Mouse (Mus musculus) heart, adult 10 weeks (tissue): Measurements from ENCODE around the gene Gm49325. TPM values are rescaled to one million over a fixed set of nuclear protein-coding genes. Genes with fewer than 3 reads are reported as not detected.

ENCODE experiments used
- polyA plus RNA-seq: library from polyadenylated mRNA; stranded (reverse); fragments of 350-450 nt; fragmentation: Illumina TruSeq; extraction: RNeasy Lipid Tissue Mini Kit (QIAGEN cat#74804); gene quantifications from one replicate; pipeline ENCODE4 v1.2.3, GENCODE M21; 2014; ENCODE audit warnings: low read depth, low replicate concordance

The Gm49325 gene
- polyA plus RNA-seq: not detected

GRCm38 (mm10) chr10:77605908-77606826 is at the start of gene Gm49325, which contains the start of gene Sumo3:
Gm49325 (plus strand) TSS chr10:77606197.
Sumo3 (plus strand) TSS chr10:77606097.

GRCm38 (mm10) chr10:77581408-77582284 is 24.4 kb upstream of the Gm49325 start, which contains the start of gene Pttg1ip:
Pttg1ip (plus strand) TSS chr10:77581720.

GRCm38 (mm10) chr10:77622055-77622988 is 16.3 kb downstream of the Gm49325 start, which contains the start of gene Ube2g2:
Ube2g2 (plus strand) TSS chr10:77622275.

GRCm38 (mm10) chr10:77685895-77686664 is 80.1 kb downstream of the Gm49325 start, which contains the start of gene Tspear:
Tspear (plus strand) TSS chr10:77686569.

GRCm38 (mm10) chr10:77690356-77690807 is 84.4 kb downstream of the Gm49325 start, which contains the start of gene Gm19402:
Gm19402 (minus strand) TSS chr10:77690757.

Other genes starting within 250 kb of the Gm49325 start
- gene Adarb1, start 187.9 kb upstream of the Gm49325 start, polyA plus RNA-seq: 14.8 TPM
- 9.9 TPM for gene Fam207a, start 90.4 kb upstream of the Gm49325 start, polyA plus RNA-seq
- 4.4 TPM for gene Itgb2, start 75.9 kb upstream of the Gm49325 start, polyA plus RNA-seq
- gene Pttg1ip, start 24.5 kb upstream of the Gm49325 start, polyA plus RNA-seq: 132 TPM
- 87.1 TPM for gene Sumo3, start 100 bp upstream of the Gm49325 start, polyA plus RNA-seq
- 65.2 TPM for gene Ube2g2, start 16.1 kb downstream of the Gm49325 start, polyA plus RNA-seq
- not detected for gene Tspear, start 80.4 kb downstream of the Gm49325 start, polyA plus RNA-seq
- not detected for gene Gm19402, start 84.6 kb downstream of the Gm49325 start, polyA plus RNA-seq
- gene Gm9508, start 91.0 kb downstream of the Gm49325 start, polyA plus RNA-seq: not detected
- gene Gm10272, start 100.4 kb downstream of the Gm49325 start, polyA plus RNA-seq: not detected
- not detected for gene Gm10024, start 105.3 kb downstream of the Gm49325 start, polyA plus RNA-seq
- gene Gm10142, start 109.6 kb downstream of the Gm49325 start, polyA plus RNA-seq: not detected
- not detected for gene Krtap12-1, start 114.4 kb downstream of the Gm49325 start, polyA plus RNA-seq
- gene Gm10100, start 120.3 kb downstream of the Gm49325 start, polyA plus RNA-seq: not detected
- not detected for gene Gm18596, start 136.4 kb downstream of the Gm49325 start, polyA plus RNA-seq
- gene Gm9736, start 145.2 kb downstream of the Gm49325 start, polyA plus RNA-seq: not detected
- gene Gm3233, start 153.5 kb downstream of the Gm49325 start, polyA plus RNA-seq: not detected
- gene Gm3238, start 165.1 kb downstream of the Gm49325 start, polyA plus RNA-seq: not detected
- not detected for gene Gm7138, start 170.7 kb downstream of the Gm49325 start, polyA plus RNA-seq
- not detected for gene Gm3250, start 176.3 kb downstream of the Gm49325 start, polyA plus RNA-seq
- gene Gm7137, start 182.0 kb downstream of the Gm49325 start, polyA plus RNA-seq: not detected
- gene Gm9639, start 188.9 kb downstream of the Gm49325 start, polyA plus RNA-seq: not detected
- gene Gm19668, start 192.9 kb downstream of the Gm49325 start, polyA plus RNA-seq: not detected
- gene Gm9507, start 205.6 kb downstream of the Gm49325 start, polyA plus RNA-seq: not detected
- gene Gm2696, start 208.5 kb downstream of the Gm49325 start, polyA plus RNA-seq: not detected
- not detected for gene Krtap10-4, start 220.9 kb downstream of the Gm49325 start, polyA plus RNA-seq
- not detected for gene Krtap10-10, start 229.8 kb downstream of the Gm49325 start, polyA plus RNA-seq
- not detected for gene Gm36176, start 240.6 kb downstream of the Gm49325 start, polyA plus RNA-seq
- not detected for gene Gm10318, start 246.7 kb downstream of the Gm49325 start, polyA plus RNA-seq